Comparison of ENCODE assay signal across 15 mouse cellular contexts in the genomic region with DNA sequence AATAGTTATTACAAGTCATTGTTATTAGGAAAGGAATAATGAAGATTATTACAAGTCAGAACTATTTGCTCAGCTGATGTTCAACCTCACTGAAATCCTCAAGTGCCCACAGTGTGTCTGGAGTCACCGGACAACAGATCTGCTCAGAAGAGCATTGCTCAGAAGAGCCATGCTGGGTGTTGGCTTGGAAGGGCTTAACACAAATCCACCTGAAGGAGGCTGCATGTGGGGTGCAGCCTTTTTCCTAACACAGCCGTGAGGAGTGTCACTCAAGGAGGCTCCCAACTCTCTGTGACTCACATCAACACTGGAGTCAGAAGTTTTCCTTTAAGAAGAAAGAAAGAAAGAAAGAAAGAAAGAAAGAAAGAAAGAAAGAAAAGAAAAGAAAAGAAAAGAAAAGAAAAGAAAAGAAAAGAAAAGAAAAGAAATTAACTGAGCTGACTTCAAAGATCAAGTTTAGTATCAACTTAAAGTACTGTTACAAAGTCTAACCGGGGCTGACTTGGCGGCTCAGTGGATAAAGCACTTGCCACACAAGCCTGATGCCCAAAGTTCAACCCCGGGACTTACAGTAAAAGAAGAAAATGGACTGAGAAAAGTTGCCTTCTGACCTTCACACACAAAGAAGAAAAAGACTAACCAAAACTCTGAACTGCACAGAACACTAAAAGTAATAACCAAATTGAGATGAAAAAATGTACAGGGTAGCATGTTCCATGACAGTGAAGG.
A peak's percentile ranks its signal among the peaks of the same experiment; 100 is the strongest.
DNase-seq lines count a peak whose midpoint lies in the region; ATAC-seq and TF ChIP-seq lines count a peak whose summit lies in the region.
"Had no signal": no experiment of that assay in that cellular context is flagged by ENCODE, and none has a peak within 500 bp of the region (broad histone marks: within the 10 kb centered on the region; RNA-seq: fewer than 3 reads in every experiment).

No protein-coding gene starts in this region.

- TF ChIP-seq CTCF in liver, postnatal 0 days (IDR thresholded peaks at IDR 0.05; ENCODE audit: low read depth): no peak

- 64% methylated on average over 5 of the region's 5 CpGs for WGBS in heart, embryonic 13.5 days
- WGBS in intestine, embryonic 15.5 days: 53% methylated on average over 5 of the region's 5 CpGs
- 80% methylated on average over 5 of the region's 5 CpGs for WGBS in kidney, embryonic 15.5 days
- WGBS in liver, postnatal 0 days (ENCODE audit: insufficient replicate concordance): 67% methylated on average over 5 of the region's 5 CpGs
- WGBS in forebrain, embryonic 11.5 days: 81% methylated on average over 5 of the region's 5 CpGs

- TF ChIP-seq EP300 in liver, postnatal 0 days (IDR thresholded peaks at IDR 0.05; ENCODE audit: low read depth): no peak

- DNase-seq in heart, postnatal 14 days: no peak
- no peak for DNase-seq in liver, postnatal 0 days
- DNase-seq in left cerebral cortex, adult 18-20 months (ENCODE audit: low spot score in 2 of 2): no peak
- DNase-seq in layer of hippocampus, postnatal 10 days (ENCODE audit: low spot score in 2 of 2): no peak
- DNase-seq in forebrain, embryonic 11.5 days (ENCODE audit: low spot score): no peak
- DNase-seq: cerebellum, postnatal 10 days; heart, postnatal 36 days; right cerebral cortex, postnatal 25 days; thymus, postnatal 14 days had no signal

- H3K4me1 ChIP-seq in heart, embryonic 13.5 days: peaks cover 74% of the 10 kb centered on the region
- 0 out of 2 replicates have a peak, but pooled peaks cover 10% of the 10 kb centered on the region for H3K4me1 ChIP-seq in intestine, embryonic 15.5 days (replicated peaks)
- peaks cover 25% of the 10 kb centered on the region for H3K4me1 ChIP-seq in kidney, embryonic 15.5 days
- H3K4me1 ChIP-seq in liver, postnatal 0 days (ENCODE audit: insufficient read depth): peaks cover 16% of the 10 kb centered on the region; the same call in 1 of the 2 replicates
- no peaks in the 10 kb centered on the region for H3K4me1 ChIP-seq in forebrain, embryonic 11.5 days (replicated peaks; ENCODE audit: control insufficient read depth, insufficient read depth, low read length)

- no peaks in the 10 kb centered on the region for H3K9me3 ChIP-seq in heart, embryonic 13.5 days
- no peaks in the 10 kb centered on the region for H3K9me3 ChIP-seq in intestine, embryonic 15.5 days
- H3K9me3 ChIP-seq in kidney, embryonic 15.5 days (replicated peaks): no peaks in the 10 kb centered on the region
- H3K9me3 ChIP-seq in liver, postnatal 0 days (ENCODE audit: low read length): no peaks in the 10 kb centered on the region
- no peaks in the 10 kb centered on the region for H3K9me3 ChIP-seq in forebrain, embryonic 11.5 days (ENCODE audit: control insufficient read depth, low read length)
- H3K9me3 ChIP-seq: forebrain, embryonic 10.5 days; limb, embryonic 12.5 days had no signal

- intact Hi-C loops in heart, postnatal 14 days (cut with DNase I): no loop called here

- ATAC-seq in heart, embryonic 13.5 days (ENCODE audit: extremely low read depth, insufficient number of reproducible peaks, low FRiP score, low TSS enrichment): no peak
- peak; percentile 27 for ATAC-seq in intestine, embryonic 15.5 days
- ATAC-seq in kidney, embryonic 15.5 days (replicated peaks; ENCODE audit: low FRiP score): 0 out of 2 replicates have a peak, but pooled peaks have one; percentile 34
- ATAC-seq in liver, postnatal 0 days: no peak
- no peak for ATAC-seq in forebrain, embryonic 11.5 days (replicated peaks; ENCODE audit: low FRiP score)
- ATAC-seq: midbrain, embryonic 16.5 days had no signal

- H3K9ac ChIP-seq in heart, embryonic 13.5 days: no peak overlapping the region; the same call in 1 of the 2 replicates
- no peak overlapping the region for H3K9ac ChIP-seq in intestine, embryonic 15.5 days
- no peak overlapping the region for H3K9ac ChIP-seq in kidney, embryonic 15.5 days
- H3K9ac ChIP-seq in liver, postnatal 0 days (replicated peaks): no peak overlapping the region
- H3K9ac ChIP-seq in forebrain, embryonic 11.5 days (ENCODE audit: low read length): no peak overlapping the region
- H3K9ac ChIP-seq: limb, embryonic 12.5 days had no signal

- no peaks in the 10 kb centered on the region for H3K36me3 ChIP-seq in heart, embryonic 13.5 days
- no peaks in the 10 kb centered on the region for H3K36me3 ChIP-seq in intestine, embryonic 15.5 days
- no peaks in the 10 kb centered on the region for H3K36me3 ChIP-seq in kidney, embryonic 15.5 days
- no peaks in the 10 kb centered on the region for H3K36me3 ChIP-seq in liver, postnatal 0 days (replicated peaks; ENCODE audit: insufficient read depth, low read length)
- no peaks in the 10 kb centered on the region for H3K36me3 ChIP-seq in forebrain, embryonic 11.5 days (ENCODE audit: control insufficient read depth, insufficient read depth, low read length)

- H3K4me3 ChIP-seq in heart, embryonic 13.5 days: no peak overlapping the region
- H3K4me3 ChIP-seq in intestine, embryonic 15.5 days (replicated peaks): no peak overlapping the region
- no peak overlapping the region for H3K4me3 ChIP-seq in kidney, embryonic 15.5 days (replicated peaks)
- no peak overlapping the region for H3K4me3 ChIP-seq in liver, postnatal 0 days (ENCODE audit: low read depth, low read length)
- no peak overlapping the region for H3K4me3 ChIP-seq in forebrain, embryonic 11.5 days (ENCODE audit: low read depth, low read length)
- H3K4me3 ChIP-seq: forebrain, embryonic 10.5 days; limb, embryonic 12.5 days had no signal

- H3K4me2 ChIP-seq in heart, embryonic 13.5 days: no peak overlapping the region
- H3K4me2 ChIP-seq in intestine, embryonic 15.5 days (replicated peaks): peak overlapping the region; percentile 46
- peak overlapping the region; percentile 12; the same call in 1 of the 2 replicates for H3K4me2 ChIP-seq in kidney, embryonic 15.5 days
- H3K4me2 ChIP-seq in liver, postnatal 0 days (ENCODE audit: low read depth, low read length): 0 out of 2 replicates have a peak overlapping the region, but pooled peaks have one; percentile 26
- no peak overlapping the region for H3K4me2 ChIP-seq in forebrain, embryonic 11.5 days (ENCODE audit: low read depth, low read length, severe bottlenecking)
- H3K4me2 ChIP-seq: limb, embryonic 12.5 days had no signal

- H3K27me3 ChIP-seq in heart, embryonic 13.5 days (replicated peaks): no peaks in the 10 kb centered on the region
- H3K27me3 ChIP-seq in intestine, embryonic 15.5 days (replicated peaks): no peaks in the 10 kb centered on the region
- H3K27me3 ChIP-seq in kidney, embryonic 15.5 days: no peaks in the 10 kb centered on the region
- no peaks in the 10 kb centered on the region for H3K27me3 ChIP-seq in liver, postnatal 0 days (ENCODE audit: insufficient read depth, low read length)
- H3K27me3 ChIP-seq in forebrain, embryonic 11.5 days (ENCODE audit: control insufficient read depth, insufficient read depth, low read length): no peaks in the 10 kb centered on the region
- H3K27me3 ChIP-seq: limb, embryonic 12.5 days had no signal

- peak overlapping the region; percentile 56 for H3K27ac ChIP-seq in heart, embryonic 13.5 days (replicated peaks)
- H3K27ac ChIP-seq in intestine, embryonic 15.5 days: peak overlapping the region; percentile 92
- H3K27ac ChIP-seq in kidney, embryonic 15.5 days: peak overlapping the region; percentile 92
- peak overlapping the region; percentile 84 for H3K27ac ChIP-seq in liver, postnatal 0 days (ENCODE audit: low read depth)
- H3K27ac ChIP-seq in forebrain, embryonic 11.5 days (ENCODE audit: low read depth, low read length): no peak overlapping the region
- H3K27ac ChIP-seq: forebrain, embryonic 10.5 days; limb, embryonic 12.5 days had no signal

Comparison
In these comparisons a context has a peak if more than half of its experiments do, and no peak if none do; other contexts are left out.
1. ATAC-seq: peak in intestine, embryonic 15.5 days (single experiment) and kidney, embryonic 15.5 days (single experiment); none in heart, embryonic 13.5 days (single experiment), liver, postnatal 0 days (single experiment) and forebrain, embryonic 11.5 days (single experiment).
2. H3K4me2 ChIP-seq: peak in intestine, embryonic 15.5 days (single experiment), kidney, embryonic 15.5 days (single experiment) and liver, postnatal 0 days (single experiment); none in heart, embryonic 13.5 days (single experiment) and forebrain, embryonic 11.5 days (single experiment).